Mouse (Mus musculus) hindbrain, embryonic 13.5 days (tissue): ENCODE measurements at regions not wholly inside any gene's neighbourhood (a gene's known extent, or its start where the extent isn't known, plus 50 kb on each side); places are given as distances from the start of the nearest gene placed in this dataset.

Experiments used
- ATAC-seq: fragments of 200-750 bp; cut with Nextera tagmentation; 2 replicates; pipeline ENCODE4 v1.8.0; 2017; ENCODE audit warnings: moderate TSS enrichment; ENCODE audit not compliant: low FRiP score
- H3K27ac ChIP-seq: fragments of 300-500 bp; sonication (generic); 2 replicates; pipeline ENCODE4 v1.5.1; 2015; ENCODE audit warnings: inconsistent platforms, mild to moderate bottlenecking, moderate library complexity
- H3K27me3 ChIP-seq: fragments of 300-500 bp; sonication (generic); 2 replicates; pipeline ENCODE4 v1.6.1; 2015; ENCODE audit warnings: mild to moderate bottlenecking, inconsistent platforms
- H3K36me3 ChIP-seq: fragments of 300-500 bp; sonication (generic); 2 replicates; pipeline ENCODE4 v1.6.1; 2015; ENCODE audit warnings: mild to moderate bottlenecking, inconsistent platforms
- H3K4me1 ChIP-seq: fragments of 300-500 bp; sonication (generic); replicated peaks from 2 replicates; pipeline ENCODE4 v1.6.1; 2015; ENCODE audit warnings: inconsistent platforms
- H3K4me2 ChIP-seq: fragments of 300-500 bp; sonication (generic); 2 replicates; pipeline ENCODE4 v1.6.1; 2015; ENCODE audit warnings: inconsistent platforms, mild to moderate bottlenecking, moderate library complexity
- H3K4me3 ChIP-seq: fragments of 300-500 bp; sonication (generic); 2 replicates; pipeline ENCODE4 v1.5.1; 2015; ENCODE audit warnings: mild to moderate bottlenecking, inconsistent platforms
- H3K9ac ChIP-seq: fragments of 300-500 bp; sonication (generic); 2 replicates; pipeline ENCODE4 v1.6.1; 2015; ENCODE audit warnings: mild to moderate bottlenecking, inconsistent platforms
- H3K9me3 ChIP-seq: fragments of 300-500 bp; sonication (generic); 2 replicates; pipeline ENCODE4 v1.6.1; 2016; ENCODE audit warnings: inconsistent platforms
- WGBS: fragments of 180-500 bp; shearing (Covaris S2); methylation state at CpG from one replicate; pipeline ENCODE4 v1.1.7; 2015; 5-methylcytosine and 5-hydroxymethylcytosine counted together

- Histone ChIP-seq H3K9ac (no peak overlapping the region), H3K4me1 (peaks cover 16% of the 10 kb centered on the region), H3K4me3 (peak overlapping the region; percentile 22), H3K27ac (no peak overlapping the region), H3K9me3 (no peaks in the 10 kb centered on the region), H3K36me3 (no peaks in the 10 kb centered on the region), H3K27me3 (no peaks in the 10 kb centered on the region), H3K4me2 (peak overlapping the region; percentile 46)
- no peak for ATAC-seq
- 16% methylated on average over 13 of the region's 13 CpGs for WGBS
Observed at GRCm38 (mm10) chr6:52105031-52105593, 53.0 kb downstream of the Hoxa1 start.

- ATAC-seq, result no peak
- no peak overlapping the region for H3K4me3 ChIP-seq
- H3K4me2 ChIP-seq, result no peak overlapping the region
- WGBS, result 92% methylated on average over 11 of the region's 11 CpGs
- H3K27me3 ChIP-seq, result no peaks in the 10 kb centered on the region
- H3K4me1 ChIP-seq, result peaks cover 16% of the 10 kb centered on the region
- no peak overlapping the region for H3K27ac ChIP-seq
- no peaks in the 10 kb centered on the region for H3K36me3 ChIP-seq
- H3K9me3 ChIP-seq, result no peaks in the 10 kb centered on the region
- H3K9ac ChIP-seq, result no peak overlapping the region
Observed at GRCm38 (mm10) chr6:52104141-52104540, 54.0 kb downstream of the Hoxa1 start.

GRCm38 (mm10) chr6:52103661-52104060 is 54.5 kb downstream of the Hoxa1 start:
- Histone ChIP-seq H3K36me3 (no peaks in the 10 kb centered on the region), H3K9ac (no peak overlapping the region), H3K27ac (no peak overlapping the region), H3K9me3 (no peaks in the 10 kb centered on the region), H3K27me3 (no peaks in the 10 kb centered on the region), H3K4me2 (no peak overlapping the region), H3K4me3 (no peak overlapping the region), H3K4me1 (peaks cover 16% of the 10 kb centered on the region)
- WGBS, result 84% methylated on average over 7 of the region's 7 CpGs
- no peak for ATAC-seq

GRCm38 (mm10) chr6:52102699-52103098 is 55.4 kb downstream of the Hoxa1 start:
- 28% methylated on average over 8 of the region's 8 CpGs for WGBS
- Histone ChIP-seq H3K9me3 (no peaks in the 10 kb centered on the region), H3K4me2 (peak overlapping the region; percentile 4; the same call in 1 of the 2 replicates), H3K27ac (no peak overlapping the region), H3K9ac (no peak overlapping the region), H3K36me3 (no peaks in the 10 kb centered on the region), H3K27me3 (no peaks in the 10 kb centered on the region), H3K4me1 (peaks cover 16% of the 10 kb centered on the region), H3K4me3 (no peak overlapping the region)
- ATAC-seq, result no peak

- Histone ChIP-seq H3K27ac (no peak overlapping the region), H3K4me2 (peak overlapping the region; percentile 4; the same call in 1 of the 2 replicates), H3K4me1 (peaks cover 16% of the 10 kb centered on the region), H3K4me3 (no peak overlapping the region), H3K36me3 (no peaks in the 10 kb centered on the region), H3K9ac (no peak overlapping the region), H3K9me3 (no peaks in the 10 kb centered on the region), H3K27me3 (no peaks in the 10 kb centered on the region)
- no peak for ATAC-seq
- 33% methylated on average over 8 of the region's 8 CpGs for WGBS
Observed at GRCm38 (mm10) chr6:52102179-52102578, 55.9 kb downstream of the Hoxa1 start.

GRCm38 (mm10) chr6:52101209-52101608 is 56.9 kb downstream of the Hoxa1 start:
- no peak for ATAC-seq
- Histone ChIP-seq H3K4me1 (peaks cover 16% of the 10 kb centered on the region), H3K27me3 (no peaks in the 10 kb centered on the region), H3K4me3 (no peak overlapping the region), H3K9me3 (no peaks in the 10 kb centered on the region), H3K9ac (no peak overlapping the region), H3K36me3 (no peaks in the 10 kb centered on the region), H3K4me2 (no peak overlapping the region), H3K27ac (no peak overlapping the region)
- WGBS, result 72% methylated on average over 6 of the region's 6 CpGs

- WGBS, result 97% methylated on average over 7 of the region's 7 CpGs
- Histone ChIP-seq H3K36me3 (no peaks in the 10 kb centered on the region), H3K9me3 (no peaks in the 10 kb centered on the region), H3K4me3 (no peak overlapping the region), H3K4me1 (peaks cover 10% of the 10 kb centered on the region; the same call in 1 of the 2 replicates), H3K27ac (no peak overlapping the region), H3K27me3 (no peaks in the 10 kb centered on the region), H3K4me2 (no peak overlapping the region), H3K9ac (no peak overlapping the region)
- no peak for ATAC-seq
Observed at GRCm38 (mm10) chr6:52098851-52099250, 59.3 kb downstream of the Hoxa1 start.

- 96% methylated on average over 7 of the region's 7 CpGs for WGBS
Observed at GRCm38 (mm10) chr6:52095575-52095974, 62.5 kb downstream of the Hoxa1 start.

GRCm38 (mm10) chr6:52091445-52091844 is 66.7 kb downstream of the Hoxa1 start:
- Histone ChIP-seq H3K9ac (no peak overlapping the region), H3K9me3 (no peaks in the 10 kb centered on the region), H3K27ac (no peak overlapping the region), H3K4me3 (no peak overlapping the region), H3K27me3 (no peaks in the 10 kb centered on the region), H3K4me2 (no peak overlapping the region), H3K4me1 (no peaks in the 10 kb centered on the region), H3K36me3 (no peaks in the 10 kb centered on the region)
- WGBS, result 45% methylated on average over 5 of the region's 5 CpGs
- no peak for ATAC-seq

More at GRCm38 (mm10) chr6:52095575-52095974, 62.5 kb downstream of the Hoxa1 start:
- H3K4me1 ChIP-seq, result no peaks in the 10 kb centered on the region
- no peak overlapping the region for H3K4me3 ChIP-seq
- no peak overlapping the region for H3K9ac ChIP-seq
- ATAC-seq, result no peak
- H3K9me3 ChIP-seq, result no peaks in the 10 kb centered on the region
- no peak overlapping the region for H3K27ac ChIP-seq
- H3K36me3 ChIP-seq, result no peaks in the 10 kb centered on the region
- H3K4me2 ChIP-seq, result no peak overlapping the region
- H3K27me3 ChIP-seq, result no peaks in the 10 kb centered on the region

GRCm38 (mm10) chr6:52085932-52086643 is 72.0 kb downstream of the Hoxa1 start:
- Histone ChIP-seq H3K27me3 (no peaks in the 10 kb centered on the region), H3K4me3 (no peak overlapping the region), H3K36me3 (no peaks in the 10 kb centered on the region), H3K27ac (no peak overlapping the region), H3K4me2 (no peak overlapping the region), H3K9ac (no peak overlapping the region), H3K9me3 (no peaks in the 10 kb centered on the region), H3K4me1 (no peaks in the 10 kb centered on the region)
- 78% methylated on average over 17 of the region's 17 CpGs for WGBS
- ATAC-seq, result no peak

GRCm38 (mm10) chr6:52084622-52085021 is 72.3 kb upstream of the Skap2 start:
- H3K4me2 ChIP-seq, result no peak overlapping the region
- ATAC-seq, result no peak
- H3K27me3 ChIP-seq, result no peaks in the 10 kb centered on the region
- peaks cover under 1% of the 10 kb centered on the region; the same call in 1 of the 2 replicates for H3K4me1 ChIP-seq
- no peak overlapping the region for H3K9ac ChIP-seq
- H3K4me3 ChIP-seq, result no peak overlapping the region
- no peak overlapping the region for H3K27ac ChIP-seq
- 96% methylated on average over 2 of the region's 2 CpGs for WGBS
- H3K9me3 ChIP-seq, result no peaks in the 10 kb centered on the region
- H3K36me3 ChIP-seq, result no peaks in the 10 kb centered on the region

- Histone ChIP-seq H3K4me1 (peaks cover 11% of the 10 kb centered on the region), H3K27ac (no peak overlapping the region), H3K9ac (no peak overlapping the region), H3K4me3 (no peak overlapping the region), H3K27me3 (no peaks in the 10 kb centered on the region), H3K36me3 (no peaks in the 10 kb centered on the region), H3K9me3 (no peaks in the 10 kb centered on the region), H3K4me2 (no peak overlapping the region; the same call in 1 of the 2 replicates)
- ATAC-seq, result no peak
- WGBS, result 32% methylated on average over 7 of the region's 7 CpGs
Observed at GRCm38 (mm10) chr6:52079501-52079900, 67.2 kb upstream of the Skap2 start.
